Mouse (Mus musculus) liver, embryonic 14.5 days (tissue): ENCODE measurements around the gene Gclc.

Experiments
- CTCF ChIP-seq: IDR thresholded peaks from 2 replicates; pipeline ENCODE4 v1.5.1; 2016; ENCODE audit warnings: antibody characterized with exemption, low read depth, control low read depth
- EP300 ChIP-seq: IDR thresholded peaks from 2 replicates; pipeline ENCODE4 v1.6.1; 2016; ENCODE audit warnings: antibody characterized with exemption, low read depth

DNA sequence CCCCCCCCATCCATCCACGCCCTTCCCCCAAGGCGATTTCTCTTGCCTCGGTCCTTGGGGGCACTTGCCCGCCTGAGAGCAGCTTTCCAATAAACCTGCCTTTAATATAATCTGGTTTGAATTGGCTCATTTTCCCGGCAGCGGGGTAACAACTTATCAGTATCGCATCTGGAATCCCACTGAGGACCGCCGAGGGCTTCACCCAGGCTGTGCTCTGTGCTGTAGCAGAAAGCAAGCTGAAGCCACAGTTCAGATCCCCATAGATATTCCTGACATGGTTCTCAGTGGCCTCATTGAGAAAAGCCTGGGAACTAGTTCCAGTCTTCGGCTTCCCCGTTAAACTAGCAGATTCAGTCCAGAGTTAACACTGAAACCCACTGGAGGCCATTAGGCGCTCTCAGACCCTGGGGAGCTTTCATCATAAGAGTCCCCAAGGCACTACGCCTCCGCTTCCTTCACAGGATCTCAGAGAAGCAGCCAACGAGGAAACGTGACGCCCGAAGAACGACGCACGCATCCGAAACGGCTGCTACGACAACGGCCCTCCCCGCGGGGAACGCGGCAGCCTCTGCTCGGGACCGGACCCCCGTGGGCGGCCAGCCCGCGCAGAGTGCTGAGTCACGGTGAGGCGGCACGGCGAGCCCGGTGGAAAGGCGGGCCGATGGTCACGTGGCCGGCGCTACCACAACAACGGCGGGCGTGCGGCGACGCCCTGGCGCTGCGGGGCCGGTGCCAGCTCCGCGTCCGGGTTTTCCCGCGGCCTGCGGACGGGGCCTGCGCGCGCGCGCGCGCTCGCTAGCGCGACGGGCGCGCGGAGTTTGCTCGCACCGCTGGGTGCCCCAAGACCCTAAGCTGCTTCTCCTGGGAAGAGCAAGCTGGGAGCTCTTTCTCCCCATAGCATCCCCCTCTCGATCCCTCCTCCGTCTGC is 3.9 kb upstream of the Gclc start:
- TF ChIP-seq CTCF (no peak), EP300 (peak; percentile 65)
